Mouse (Mus musculus) hindbrain, postnatal 0 days (tissue): ENCODE measurements around the gene Ttc39d. TPM values are rescaled to one million over a fixed set of nuclear protein-coding genes. Genes with fewer than 3 reads are reported as not detected.

Experiments used
- ATAC-seq: fragments of 200-750 bp; cut with Nextera tagmentation; 2 replicates; pipeline ENCODE4 v1.8.0; 2017; ENCODE audit warnings: mild to moderate bottlenecking, moderate TSS enrichment, moderate library complexity
- DNase-seq: peaks from one replicate; pipeline ENCODE4 v3.0.0-alpha.2; 2015; ENCODE audit warnings: low spot score
- H3K27ac ChIP-seq: fragments of 300-500 bp; sonication (generic); 2 replicates; pipeline ENCODE4 v1.5.1; 2014; ENCODE audit warnings: mild to moderate bottlenecking
- H3K27me3 ChIP-seq: fragments of 300-500 bp; sonication (generic); 2 replicates; pipeline ENCODE4 v1.6.1; 2014; ENCODE audit warnings: low read length, mixed read lengths; ENCODE audit not compliant: insufficient read depth
- H3K36me3 ChIP-seq: fragments of 300-500 bp; sonication (generic); 2 replicates; pipeline ENCODE4 v1.6.1; 2014; ENCODE audit warnings: low read length, mixed read lengths; ENCODE audit not compliant: insufficient read depth
- H3K4me1 ChIP-seq: fragments of 300-500 bp; sonication (generic); 2 replicates; pipeline ENCODE4 v1.6.1; 2014; ENCODE audit warnings: antibody characterized with exemption, low read length, mixed read lengths; ENCODE audit not compliant: insufficient read depth
- H3K4me2 ChIP-seq: fragments of 300-500 bp; sonication (generic); 2 replicates; pipeline ENCODE4 v1.6.1; 2014; ENCODE audit warnings: low read depth, mild to moderate bottlenecking, low read length, moderate library complexity, mixed read lengths
- H3K4me3 ChIP-seq: fragments of 300-500 bp; sonication (generic); 2 replicates; pipeline ENCODE4 v1.5.1; 2014; ENCODE audit warnings: low read length
- H3K9ac ChIP-seq: fragments of 300-500 bp; sonication (generic); replicated peaks from 2 replicates; pipeline ENCODE4 v1.6.1; 2014; ENCODE audit warnings: mild to moderate bottlenecking, low read length, moderate library complexity, mixed read lengths
- H3K9me3 ChIP-seq: fragments of 300-500 bp; sonication (generic); 2 replicates; pipeline ENCODE4 v1.6.1; 2016; ENCODE audit warnings: low read length, mixed read lengths
- CTCF ChIP-seq: IDR thresholded peaks from 2 replicates; pipeline ENCODE4 v1.5.1; 2016; ENCODE audit warnings: antibody characterized with exemption, control low read depth, low read depth
- WGBS: fragments of 180-500 bp; shearing (Covaris S2); extraction: QIAGEN DNeasy Blood & Tissue Kit; methylation state at CpG from one replicate; pipeline ENCODE4 v1.1.7; 2014; 5-methylcytosine and 5-hydroxymethylcytosine counted together
- polyA plus RNA-seq: library from polyadenylated mRNA; unstranded; fragments of >200 nt; fragmentation: Nextera tagmentation; extraction: Ambion mirVana; gene quantifications from 2 replicates; pipeline ENCODE4 v1.2.1, GENCODE M21; 2015
- total RNA-seq: library from RNA; depleted of rRNA; stranded (reverse); fragments of >200 nt; gene quantifications from 2 replicates; pipeline ENCODE4 v1.2.3, GENCODE M21; 2014

The Ttc39d gene
- total and polyA plus RNA-seq, 2 experiments from 2014 or later = 0.09 TPM; not detected in 1

- no peak overlapping the region for H3K4me2 ChIP-seq
- 38% methylated on average over 2 of the region's 2 CpGs for WGBS
- H3K27ac ChIP-seq = 0 out of 2 replicates have a peak overlapping the region, but pooled peaks have one; percentile 26
- H3K36me3 ChIP-seq = no peaks in the 10 kb centered on the region
- no peaks in the 10 kb centered on the region for H3K9me3 ChIP-seq
- peaks cover 5% of the 10 kb centered on the region; the same call in 1 of the 2 replicates for H3K4me1 ChIP-seq
- no peak overlapping the region for H3K9ac ChIP-seq
- no peaks in the 10 kb centered on the region for H3K27me3 ChIP-seq
- no peak overlapping the region for H3K4me3 ChIP-seq
- TF ChIP-seq CTCF = no peak
- DNase-seq = peak; percentile 32
- ATAC-seq = no peak
These were observed 22.1 kb downstream of the Ttc39d start for GRCm38 (mm10) chr17:80229396-80229795.

GRCm38 (mm10) chr17:80233844-80234243 lies 26.6 kb downstream of the Ttc39d start:
- H3K36me3 ChIP-seq = peaks cover 8% of the 10 kb centered on the region
- H3K9ac ChIP-seq = no peak overlapping the region
- no peak overlapping the region for H3K4me2 ChIP-seq
- no peak overlapping the region for H3K4me3 ChIP-seq
- ATAC-seq = no peak
- H3K27ac ChIP-seq = no peak overlapping the region
- H3K27me3 ChIP-seq = no peaks in the 10 kb centered on the region
- DNase-seq = no peak
- no peaks in the 10 kb centered on the region for H3K9me3 ChIP-seq
- 91% methylated on average over 5 of the region's 5 CpGs for WGBS
- no peak for TF ChIP-seq CTCF
- H3K4me1 ChIP-seq = no peaks in the 10 kb centered on the region

GRCm38 (mm10) chr17:80234376-80234775 lies 27.1 kb downstream of the Ttc39d start:
- Histone ChIP-seq H3K27ac (no peak overlapping the region), H3K27me3 (no peaks in the 10 kb centered on the region), H3K9ac (no peak overlapping the region), H3K36me3 (peaks cover 14% of the 10 kb centered on the region), H3K9me3 (no peaks in the 10 kb centered on the region), H3K4me3 (no peak overlapping the region), H3K4me2 (no peak overlapping the region), H3K4me1 (no peaks in the 10 kb centered on the region)
- ATAC-seq = no peak
- no peak for TF ChIP-seq CTCF
- WGBS = 81% methylated on average over 7 of the region's 7 CpGs
- no peak for DNase-seq

GRCm38 (mm10) chr17:80235477-80235876 lies 28.2 kb downstream of the Ttc39d start:
- Histone ChIP-seq H3K4me1 (no peaks in the 10 kb centered on the region), H3K27me3 (no peaks in the 10 kb centered on the region), H3K4me2 (no peak overlapping the region), H3K9ac (no peak overlapping the region), H3K9me3 (no peaks in the 10 kb centered on the region), H3K27ac (no peak overlapping the region), H3K4me3 (no peak overlapping the region), H3K36me3 (peaks cover 21% of the 10 kb centered on the region)
- ATAC-seq = no peak
- DNase-seq = no peak
- no peak for TF ChIP-seq CTCF
- 89% methylated on average over 3 of the region's 3 CpGs for WGBS

- Histone ChIP-seq H3K36me3 (peaks cover 30% of the 10 kb centered on the region), H3K27me3 (no peaks in the 10 kb centered on the region), H3K9ac (no peak overlapping the region), H3K4me3 (no peak overlapping the region), H3K27ac (no peak overlapping the region), H3K9me3 (no peaks in the 10 kb centered on the region), H3K4me1 (no peaks in the 10 kb centered on the region), H3K4me2 (no peak overlapping the region)
- DNase-seq (no peak), ATAC-seq (no peak)
- no peak for TF ChIP-seq CTCF
- WGBS = 93% methylated on average over 3 of the region's 3 CpGs
These were observed 29.5 kb downstream of the Ttc39d start for GRCm38 (mm10) chr17:80236805-80237204.

GRCm38 (mm10) chr17:80237475-80237874 lies 30.2 kb downstream of the Ttc39d start:
- no peak for DNase-seq
- H3K9ac ChIP-seq = no peak overlapping the region
- no peak overlapping the region for H3K4me3 ChIP-seq
- no peaks in the 10 kb centered on the region for H3K9me3 ChIP-seq
- ATAC-seq = no peak
- no peak for TF ChIP-seq CTCF
- H3K27ac ChIP-seq = no peak overlapping the region
- 87% methylated on average over 5 of the region's 5 CpGs for WGBS
- peaks cover 37% of the 10 kb centered on the region for H3K36me3 ChIP-seq
- H3K27me3 ChIP-seq = no peaks in the 10 kb centered on the region
- H3K4me1 ChIP-seq = no peaks in the 10 kb centered on the region
- no peak overlapping the region for H3K4me2 ChIP-seq

- Histone ChIP-seq H3K36me3 (peaks cover 69% of the 10 kb centered on the region), H3K9ac (no peak overlapping the region), H3K9me3 (no peaks in the 10 kb centered on the region), H3K27ac (no peak overlapping the region), H3K4me2 (no peak overlapping the region), H3K27me3 (no peaks in the 10 kb centered on the region), H3K4me3 (no peak overlapping the region), H3K4me1 (no peaks in the 10 kb centered on the region)
- no peak for TF ChIP-seq CTCF
- no peak for ATAC-seq
- 84% methylated on average over 9 of the region's 9 CpGs for WGBS
- DNase-seq = no peak
These were observed 34.3 kb downstream of the Ttc39d start for GRCm38 (mm10) chr17:80241594-80241993.
